Mouse (Mus musculus) hindbrain, embryonic 13.5 days (tissue): ENCODE measurements around the gene Cblc. TPM values are rescaled to one million over a fixed set of nuclear protein-coding genes. Genes with fewer than 3 reads are reported as not detected.

ENCODE experiments used
- ATAC-seq: fragments of 200-750 bp; cut with Nextera tagmentation; 2 replicates; pipeline ENCODE4 v1.8.0; 2017; ENCODE audit warnings: moderate TSS enrichment; ENCODE audit not compliant: low FRiP score
- H3K27ac ChIP-seq: fragments of 300-500 bp; sonication (generic); 2 replicates; pipeline ENCODE4 v1.5.1; 2015; ENCODE audit warnings: inconsistent platforms, mild to moderate bottlenecking, moderate library complexity
- H3K27me3 ChIP-seq: fragments of 300-500 bp; sonication (generic); 2 replicates; pipeline ENCODE4 v1.6.1; 2015; ENCODE audit warnings: mild to moderate bottlenecking, inconsistent platforms
- H3K36me3 ChIP-seq: fragments of 300-500 bp; sonication (generic); 2 replicates; pipeline ENCODE4 v1.6.1; 2015; ENCODE audit warnings: mild to moderate bottlenecking, inconsistent platforms
- H3K4me1 ChIP-seq: fragments of 300-500 bp; sonication (generic); replicated peaks from 2 replicates; pipeline ENCODE4 v1.6.1; 2015; ENCODE audit warnings: inconsistent platforms
- H3K4me2 ChIP-seq: fragments of 300-500 bp; sonication (generic); 2 replicates; pipeline ENCODE4 v1.6.1; 2015; ENCODE audit warnings: inconsistent platforms, mild to moderate bottlenecking, moderate library complexity
- H3K4me3 ChIP-seq: fragments of 300-500 bp; sonication (generic); 2 replicates; pipeline ENCODE4 v1.5.1; 2015; ENCODE audit warnings: mild to moderate bottlenecking, inconsistent platforms
- H3K9ac ChIP-seq: fragments of 300-500 bp; sonication (generic); 2 replicates; pipeline ENCODE4 v1.6.1; 2015; ENCODE audit warnings: mild to moderate bottlenecking, inconsistent platforms
- H3K9me3 ChIP-seq: fragments of 300-500 bp; sonication (generic); 2 replicates; pipeline ENCODE4 v1.6.1; 2016; ENCODE audit warnings: inconsistent platforms
- WGBS: fragments of 180-500 bp; shearing (Covaris S2); methylation state at CpG from one replicate; pipeline ENCODE4 v1.1.7; 2015; 5-methylcytosine and 5-hydroxymethylcytosine counted together
- polyA plus RNA-seq: library from polyadenylated mRNA; unstranded; fragments of >200 nt; fragmentation: Nextera tagmentation; extraction: Ambion mirVana; gene quantifications from 2 replicates; pipeline ENCODE4 v1.2.1, GENCODE M21; 2015

The Cblc gene
- polyA plus RNA-seq, 1 experiment from 2014 or later = not detected

DNA sequence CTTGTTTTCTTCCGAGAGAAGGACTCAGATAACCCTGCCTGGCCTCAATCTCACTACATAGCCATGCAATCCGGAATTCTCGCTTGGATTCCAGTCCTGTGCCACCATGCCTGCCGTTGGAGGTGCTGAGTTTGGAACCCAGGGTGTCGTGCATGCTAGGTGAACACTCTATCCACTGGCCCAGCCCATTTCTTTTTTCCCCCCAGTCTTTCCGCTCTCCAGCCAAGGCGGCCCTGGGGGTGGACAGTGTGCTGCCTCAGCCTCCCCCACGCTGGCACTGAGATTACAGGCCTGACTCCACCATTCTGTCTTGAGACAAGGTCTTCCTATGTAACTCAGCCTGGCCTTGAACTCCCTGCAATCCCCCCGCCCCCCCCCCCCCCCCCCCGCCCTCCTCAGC lies 50.6 kb downstream of the Cblc start:
- Histone ChIP-seq H3K36me3 (peaks cover 15% of the 10 kb centered on the region), H3K4me3 (no peak overlapping the region), H3K9me3 (no peaks in the 10 kb centered on the region), H3K9ac (no peak overlapping the region), H3K27me3 (no peaks in the 10 kb centered on the region), H3K27ac (no peak overlapping the region), H3K4me1 (peaks cover 56% of the 10 kb centered on the region), H3K4me2 (no peak overlapping the region)
- no peak for ATAC-seq
- 88% methylated on average over 8 of the region's 10 CpGs for WGBS

GRCm38 (mm10) chr7:19744590-19745385 lies 51.8 kb downstream of the Cblc start:
- Histone ChIP-seq H3K4me1 (peaks cover 51% of the 10 kb centered on the region), H3K27me3 (no peaks in the 10 kb centered on the region), H3K4me3 (no peak overlapping the region), H3K9ac (0 out of 2 replicates have a peak overlapping the region, but pooled peaks have one; percentile 51), H3K9me3 (no peaks in the 10 kb centered on the region), H3K4me2 (0 out of 2 replicates have a peak overlapping the region, but pooled peaks have one; percentile 0), H3K36me3 (peaks cover 23% of the 10 kb centered on the region), H3K27ac (peak overlapping the region; percentile 40; the same call in 1 of the 2 replicates)
- no peak for ATAC-seq
- WGBS = 64% methylated on average over 13 of the region's 14 CpGs

DNA sequence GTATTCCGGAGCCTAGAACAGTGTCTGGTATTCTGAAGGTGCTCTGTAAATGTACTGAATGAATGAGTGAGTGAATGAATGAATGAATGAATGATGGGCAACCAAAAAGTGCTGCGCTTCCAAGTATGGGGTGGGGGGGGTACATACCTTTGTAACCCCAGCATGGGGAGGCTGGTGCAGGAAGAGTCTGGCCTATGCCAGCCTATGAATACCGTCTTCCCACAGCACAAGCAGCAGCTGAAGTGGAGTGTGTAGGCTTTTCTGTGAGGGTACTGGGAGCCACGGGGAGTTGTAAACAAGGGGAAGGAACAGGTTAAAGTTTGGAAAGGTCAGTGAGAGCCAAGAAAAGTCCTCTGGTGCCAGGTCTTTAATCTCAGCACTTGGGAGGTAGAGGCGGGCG lies 52.8 kb downstream of the Cblc start:
- Histone ChIP-seq H3K27ac (no peak overlapping the region), H3K4me1 (peaks cover 51% of the 10 kb centered on the region), H3K4me3 (no peak overlapping the region), H3K9ac (no peak overlapping the region), H3K4me2 (no peak overlapping the region), H3K27me3 (no peaks in the 10 kb centered on the region), H3K9me3 (no peaks in the 10 kb centered on the region), H3K36me3 (peaks cover 26% of the 10 kb centered on the region)
- no peak for ATAC-seq
- WGBS = 87% methylated on average over 6 of the region's 6 CpGs

- no peak overlapping the region for H3K4me2 ChIP-seq
- no peak overlapping the region for H3K9ac ChIP-seq
- ATAC-seq = no peak
- H3K4me3 ChIP-seq = no peak overlapping the region
- WGBS = 43% methylated on average over 5 of the region's 5 CpGs
- no peaks in the 10 kb centered on the region for H3K9me3 ChIP-seq
- peaks cover 37% of the 10 kb centered on the region for H3K4me1 ChIP-seq
- peaks cover 36% of the 10 kb centered on the region for H3K36me3 ChIP-seq
- no peak overlapping the region for H3K27ac ChIP-seq
- no peaks in the 10 kb centered on the region for H3K27me3 ChIP-seq
Measured at GRCm38 (mm10) chr7:19742468-19742867, 54.1 kb downstream of the Cblc start.

- ATAC-seq = no peak
- peaks cover 28% of the 10 kb centered on the region for H3K4me1 ChIP-seq
- H3K4me2 ChIP-seq = no peak overlapping the region
- no peaks in the 10 kb centered on the region for H3K27me3 ChIP-seq
- no peak overlapping the region; the same call in 1 of the 2 replicates for H3K27ac ChIP-seq
- peaks cover 46% of the 10 kb centered on the region for H3K36me3 ChIP-seq
- H3K9ac ChIP-seq = no peak overlapping the region
- no peaks in the 10 kb centered on the region for H3K9me3 ChIP-seq
- H3K4me3 ChIP-seq = no peak overlapping the region
- WGBS = 6% methylated on average over 8 of the region's 8 CpGs
Measured at GRCm38 (mm10) chr7:19741329-19742031, 55.1 kb downstream of the Cblc start.

DNA sequence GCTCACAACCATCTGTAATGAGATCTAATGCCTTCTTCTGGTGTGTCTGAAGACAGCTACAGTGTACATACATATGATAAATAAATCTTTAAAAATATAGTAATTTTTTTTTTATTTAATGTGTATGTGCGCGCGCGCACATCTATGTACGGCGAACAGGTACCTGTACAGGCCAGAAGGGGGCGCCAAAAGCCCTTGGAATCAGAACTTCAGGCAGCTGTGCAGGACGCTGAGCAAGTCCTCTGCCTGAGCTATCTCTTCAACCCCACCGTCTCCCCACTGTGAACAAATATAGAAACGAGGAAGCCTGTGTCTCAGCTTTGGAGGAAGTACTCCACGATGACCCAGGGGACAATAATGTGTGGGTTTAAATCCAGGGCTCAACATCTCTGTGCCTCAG lies 56.3 kb downstream of the Cblc start:
- H3K27me3 ChIP-seq = no peaks in the 10 kb centered on the region
- no peak overlapping the region for H3K9ac ChIP-seq
- H3K4me2 ChIP-seq = no peak overlapping the region
- H3K4me1 ChIP-seq = peaks cover 17% of the 10 kb centered on the region
- no peak overlapping the region for H3K27ac ChIP-seq
- H3K36me3 ChIP-seq = peaks cover 53% of the 10 kb centered on the region
- WGBS = 92% methylated on average over 11 of the region's 11 CpGs
- no peaks in the 10 kb centered on the region for H3K9me3 ChIP-seq
- ATAC-seq = no peak
- no peak overlapping the region for H3K4me3 ChIP-seq

DNA sequence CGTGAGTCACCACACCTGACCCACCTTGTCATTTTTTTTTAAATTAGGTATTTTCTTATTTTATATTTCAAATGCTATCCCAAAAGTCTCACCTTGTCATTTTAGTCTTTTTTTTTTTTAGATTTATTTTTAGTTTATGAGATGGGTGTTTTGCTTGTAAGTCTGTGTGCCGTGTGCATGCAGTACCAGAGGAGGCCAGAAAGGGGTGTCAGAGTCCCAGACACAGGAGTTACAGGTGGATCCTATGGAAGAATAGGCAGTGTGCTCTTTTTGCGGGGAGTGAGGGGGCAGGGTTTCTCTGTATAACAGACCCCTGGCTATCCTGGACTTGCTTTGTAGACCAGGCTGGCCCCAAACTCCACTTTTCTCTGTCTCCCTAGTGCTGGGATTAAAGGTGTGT lies 57.8 kb downstream of the Cblc start:
- 94% methylated on average over 3 of the region's 3 CpGs for WGBS
- Histone ChIP-seq H3K36me3 (peaks cover 65% of the 10 kb centered on the region), H3K27ac (no peak overlapping the region), H3K9ac (no peak overlapping the region), H3K4me1 (peaks cover 7% of the 10 kb centered on the region; the same call in 1 of the 2 replicates), H3K27me3 (no peaks in the 10 kb centered on the region), H3K4me2 (no peak overlapping the region), H3K9me3 (no peaks in the 10 kb centered on the region), H3K4me3 (no peak overlapping the region)
- no peak for ATAC-seq

- Histone ChIP-seq H3K9ac (no peak overlapping the region), H3K9me3 (no peaks in the 10 kb centered on the region), H3K27ac (no peak overlapping the region), H3K4me1 (peaks cover 1% of the 10 kb centered on the region; the same call in 1 of the 2 replicates), H3K27me3 (no peaks in the 10 kb centered on the region), H3K4me2 (no peak overlapping the region), H3K4me3 (no peak overlapping the region), H3K36me3 (peaks cover 72% of the 10 kb centered on the region)
- WGBS = 93% methylated on average over 16 of the region's 16 CpGs
- no peak for ATAC-seq
Measured at GRCm38 (mm10) chr7:19736389-19737057, 60.1 kb downstream of the Cblc start.

- Histone ChIP-seq H3K4me3 (no peak overlapping the region), H3K27ac (no peak overlapping the region), H3K9ac (peak overlapping the region; percentile 24; the same call in 1 of the 2 replicates), H3K27me3 (no peaks in the 10 kb centered on the region), H3K9me3 (no peaks in the 10 kb centered on the region), H3K4me1 (no peaks in the 10 kb centered on the region), H3K4me2 (no peak overlapping the region), H3K36me3 (peaks cover 87% of the 10 kb centered on the region)
- no peak for ATAC-seq
- WGBS = 91% methylated on average over 10 of the region's 10 CpGs
Measured at GRCm38 (mm10) chr7:19734178-19734666, 62.4 kb downstream of the Cblc start.

Other genes starting within 250 kb of the Cblc start
- gene Ppp1r37, start 233.7 kb downstream of the Cblc start, polyA plus RNA-seq = 32.1 and 32.7 TPM in 2 replicates
- gene Zfp296, start 219.5 kb downstream of the Cblc start, polyA plus RNA-seq = 0.17 and 0.22 TPM in 2 replicates
- 139 and 144 TPM in 2 replicates for gene Gemin7, start 219.2 kb downstream of the Cblc start, polyA plus RNA-seq
- 54.2 and 60.5 TPM in 2 replicates for gene Clasrp, start 192.3 kb downstream of the Cblc start, polyA plus RNA-seq
- 4.9 and 5.4 TPM in 2 replicates for gene Relb, start 167.4 kb downstream of the Cblc start, polyA plus RNA-seq
- 108 and 109 TPM in 2 replicates for gene Clptm1, start 131.8 kb downstream of the Cblc start, polyA plus RNA-seq
- gene Apoc2, start 118.9 kb downstream of the Cblc start, polyA plus RNA-seq = 0.56 TPM in 1 of 2 replicates, not detected in the other
- not detected in 2 replicates for gene Gm44805, start 115.4 kb downstream of the Cblc start, polyA plus RNA-seq
- gene Apoc4, start 115.3 kb downstream of the Cblc start, polyA plus RNA-seq = 0.12 TPM in 1 of 2 replicates, not detected in the other
- 2.7 and 3.8 TPM in 2 replicates for gene Apoc1, start 104.1 kb downstream of the Cblc start, polyA plus RNA-seq
- 339 and 374 TPM in 2 replicates for gene Apoe, start 97.6 kb downstream of the Cblc start, polyA plus RNA-seq
- 119 and 124 TPM in 2 replicates for gene Tomm40, start 81.4 kb downstream of the Cblc start, polyA plus RNA-seq
- 49.1 and 49.8 TPM in 2 replicates for gene Nectin2, start 46.3 kb downstream of the Cblc start, polyA plus RNA-seq
- 8.1 and 10.7 TPM in 2 replicates for gene Bcam, start 25.8 kb downstream of the Cblc start, polyA plus RNA-seq
- 0.60 and 1.5 TPM in 2 replicates for gene Bcl3, start 26.0 kb upstream of the Cblc start, polyA plus RNA-seq
- 7.6 and 9.3 TPM in 2 replicates for gene Gm19345, start 55.2 kb upstream of the Cblc start, polyA plus RNA-seq
- 0.48 and 0.58 TPM in 2 replicates for gene Ceacam16, start 64.5 kb upstream of the Cblc start, polyA plus RNA-seq
- not detected in 2 replicates for gene Ceacam19, start 91.2 kb upstream of the Cblc start, polyA plus RNA-seq
- 7.8 and 9.4 TPM in 2 replicates for gene Pvr, start 124.4 kb upstream of the Cblc start, polyA plus RNA-seq
- gene Igsf23, start 153.9 kb upstream of the Cblc start, polyA plus RNA-seq = 0.13 TPM in 1 of 2 replicates, not detected in the other
- gene Ceacam20, start 168.6 kb upstream of the Cblc start, polyA plus RNA-seq = not detected in 2 replicates
- gene Nlrp9b, start 194.7 kb upstream of the Cblc start, polyA plus RNA-seq = not detected in 2 replicates